Mouse (Mus musculus): ENCODE measurements around the gene Mad2l2.

GRCm38 (mm10) chr4:148085131-148085906 lies 44.9 kb upstream of the Mad2l2 start:
- TF ChIP-seq CTCF (IDR thresholded peaks at IDR 0.05; ENCODE audit: extremely low read depth, insufficient read depth, insufficient read length, insufficient replicate concordance): no peak
- no peak for TF ChIP-seq POLR2A (IDR thresholded peaks at IDR 0.05; ENCODE audit: low read depth, low read length)
